Mouse (Mus musculus) MEL (cell line): Measurements from ENCODE around the gene Mansc1.

Experiments
- NELFE ChIP-seq: IDR thresholded peaks from 2 replicates; pipeline ENCODE4 v1.6.1; 2011; ENCODE audit warnings: low read depth, low read length, improper control_type of control experiment
- POLR2A ChIP-seq, 2 experiments: IDR thresholded peaks; 2 replicates each; pipeline ENCODE4 v1.6.1; 2011 to 2012; ENCODE audit warnings: low read length in 2 of 2, mild to moderate bottlenecking in 2 of 2, control low read depth in 1 of 2, improper control_type of control experiment in 1 of 2, low read depth in 1 of 2, moderate library complexity in 1 of 2; ENCODE audit not compliant: control insufficient read depth in 1 of 2, insufficient read depth in 1 of 2, poor library complexity in 1 of 2

GRCm38 (mm10) chr6:134664573-134664972 is 32.3 kb upstream of the Mansc1 start:
- TF ChIP-seq POLR2A (IDR thresholded peaks at IDR 0.05; ENCODE audit: control insufficient read depth in 1 of 2, insufficient read depth in 1 of 2, low read depth in 1 of 2, low read length in 2 of 2, poor library complexity in 1 of 2) (no peak), NELFE (no peak)
